8 mouse cellular contexts compared by ENCODE assay signal in genomic region chr10:123147180-123147579, GRCm38 (mm10). TPM values are rescaled to one million over a fixed set of nuclear protein-coding genes. Genes with fewer than 3 reads are reported as not detected.
A peak's percentile ranks its signal among the peaks of the same experiment; 100 is the strongest.
DNase-seq lines count a peak whose midpoint lies in the region; ATAC-seq lines count a peak whose summit lies in the region.

No protein-coding gene starts in this region.

- H3K4me3 ChIP-seq in kidney, embryonic 14.5 days (ENCODE audit: low read length): no peak overlapping the region
- H3K4me3 ChIP-seq in limb, embryonic 12.5 days (replicated peaks): no peak overlapping the region

- H3K4me1 ChIP-seq in kidney, embryonic 14.5 days (ENCODE audit: control insufficient read depth, insufficient read depth, low read length): peaks cover 3% of the 10 kb centered on the region; the same call in 1 of the 2 replicates
- peaks cover 7% of the 10 kb centered on the region; the same call in 1 of the 2 replicates for H3K4me1 ChIP-seq in limb, embryonic 12.5 days (replicated peaks)

- no peaks in the 10 kb centered on the region for H3K27me3 ChIP-seq in kidney, embryonic 14.5 days (ENCODE audit: control insufficient read depth, insufficient read depth, low read length)
- no peaks in the 10 kb centered on the region for H3K27me3 ChIP-seq in limb, embryonic 12.5 days

- peaks cover 22% of the 10 kb centered on the region; the same call in 1 of the 2 replicates for H3K36me3 ChIP-seq in kidney, embryonic 14.5 days (ENCODE audit: control insufficient read depth, insufficient read depth, low read length)
- H3K36me3 ChIP-seq in limb, embryonic 12.5 days: peaks cover 34% of the 10 kb centered on the region; the same call in 1 of the 2 replicates

- no peaks in the 10 kb centered on the region for H3K9me3 ChIP-seq in kidney, embryonic 14.5 days (ENCODE audit: control insufficient read depth, low read length)
- no peaks in the 10 kb centered on the region for H3K9me3 ChIP-seq in limb, embryonic 12.5 days

- peak; percentile 87 for ATAC-seq in kidney, embryonic 14.5 days (ENCODE audit: low FRiP score, low TSS enrichment)
- ATAC-seq in limb, embryonic 12.5 days (ENCODE audit: insufficient number of reproducible peaks, insufficient read depth, low FRiP score, low TSS enrichment, low read depth): peak; percentile 76; the same call in 1 of the 2 replicates

- no peak overlapping the region for H3K9ac ChIP-seq in kidney, embryonic 14.5 days (ENCODE audit: low read depth, low read length)
- no peak overlapping the region for H3K9ac ChIP-seq in limb, embryonic 12.5 days (replicated peaks)

- no peak overlapping the region for H3K4me2 ChIP-seq in kidney, embryonic 14.5 days (replicated peaks; ENCODE audit: low read depth, low read length)
- H3K4me2 ChIP-seq in limb, embryonic 12.5 days: no peak overlapping the region

- no peak overlapping the region for H3K27ac ChIP-seq in kidney, embryonic 14.5 days (ENCODE audit: low read depth, low read length)
- H3K27ac ChIP-seq in limb, embryonic 12.5 days: no peak overlapping the region

- 31% methylated on average over 6 of the region's 6 CpGs for WGBS in kidney, embryonic 14.5 days
- 62% methylated on average over 6 of the region's 6 CpGs for WGBS in limb, embryonic 12.5 days

- DNase-seq in kidney, postnatal 14 days: no peak
- peak; percentile 11 for DNase-seq in adipocyte (ENCODE audit: low spot score)
- DNase-seq in gastrocnemius, postnatal 10 days: peak; percentile 31
- no peak for DNase-seq in thymus, postnatal 36 days
- no peak for DNase-seq in cerebellum, adult 9-10 months
- no peak for DNase-seq in left cerebral cortex, adult 9 months (ENCODE audit: low spot score in 2 of 2)

RNA-seq across cellular contexts. Expression of gene Usp15, which starts 49.6 kb away (rescaled TPM):
- polyA plus RNA-seq in kidney, embryonic 14.5 days (2014; fragmentation: Nextera tagmentation; extraction: Ambion mirVana): 73.9 and 84.1 TPM in 2 replicates
- 100 to 1,000 TPM; 144 to 145 TPM for total RNA-seq in gastrocnemius, postnatal 10 days (2021)
- 68.0 and 69.9 TPM in 2 replicates for polyA plus RNA-seq in limb, embryonic 12.5 days (2016; fragmentation: Nextera tagmentation; extraction: Ambion mirVana)

Comparison
In these comparisons a context has a peak if more than half of its experiments do, and no peak if none do; other contexts are left out.
1. DNase-seq: peak in adipocyte (single experiment) and gastrocnemius, postnatal 10 days (single experiment); none in kidney, postnatal 14 days (single experiment), thymus, postnatal 36 days (0 of 2), cerebellum, adult 9-10 months (single experiment) and left cerebral cortex, adult 9 months (0 of 2).